Mouse (Mus musculus): ENCODE data around the gene Efcc1.
A peak's percentile ranks its signal among the peaks of the same experiment; 100 is the strongest.
"Not testable (repeated sequence)": the region's sequence is repeated elsewhere in the genome, so short reads cannot be mapped to it uniquely, and the experiment has no call there.

The Efcc1 gene

GRCm38 (mm10) chr6:87744632-87745031 is 14.0 kb downstream of the Efcc1 start:
- DNase-seq (ENCODE audit: low spot score), result no peak

DNA sequence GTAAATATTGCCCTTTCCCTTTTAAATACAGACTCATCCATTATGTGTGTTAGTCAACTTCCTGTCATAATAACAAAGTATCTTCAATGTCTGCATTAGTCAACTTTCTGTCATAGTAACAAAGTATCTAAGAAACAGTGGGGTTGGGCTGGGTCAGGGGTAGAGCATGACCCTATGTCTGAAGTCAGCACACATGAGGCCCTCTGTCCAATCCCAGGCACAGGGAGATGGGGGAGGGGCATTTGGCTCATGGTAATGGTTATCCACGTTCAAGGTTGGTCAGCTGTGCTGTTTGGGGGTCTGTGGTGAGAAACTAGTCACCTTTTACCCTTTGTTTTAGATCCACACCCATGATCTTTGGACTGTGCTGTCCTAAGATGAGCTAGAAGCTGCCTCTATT is 14.6 kb downstream of the Efcc1 start:
- DNase-seq (ENCODE audit: low spot score), result peak; percentile 16

DNA sequence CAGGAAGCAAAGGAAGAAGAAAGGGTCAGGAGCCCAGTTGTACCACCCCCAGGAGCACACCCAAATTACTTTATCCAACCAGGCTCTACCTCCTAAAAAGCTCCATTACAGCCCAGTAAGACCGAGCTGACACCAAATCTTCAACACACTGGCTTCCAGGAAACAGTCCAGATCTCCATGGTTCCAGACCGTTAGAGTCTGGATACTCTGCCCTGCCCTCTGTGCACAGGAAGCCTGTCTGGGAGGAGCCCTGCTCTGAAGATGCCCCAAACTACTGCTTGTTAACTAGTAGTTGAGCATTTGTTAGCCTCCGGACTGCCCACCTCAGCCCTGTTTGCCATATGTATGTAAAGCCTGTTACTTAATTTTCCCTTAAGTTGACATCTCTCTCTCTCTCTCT is 15.4 kb downstream of the Efcc1 start:
- DNase-seq (ENCODE audit: low spot score), result peak; percentile 46

DNA sequence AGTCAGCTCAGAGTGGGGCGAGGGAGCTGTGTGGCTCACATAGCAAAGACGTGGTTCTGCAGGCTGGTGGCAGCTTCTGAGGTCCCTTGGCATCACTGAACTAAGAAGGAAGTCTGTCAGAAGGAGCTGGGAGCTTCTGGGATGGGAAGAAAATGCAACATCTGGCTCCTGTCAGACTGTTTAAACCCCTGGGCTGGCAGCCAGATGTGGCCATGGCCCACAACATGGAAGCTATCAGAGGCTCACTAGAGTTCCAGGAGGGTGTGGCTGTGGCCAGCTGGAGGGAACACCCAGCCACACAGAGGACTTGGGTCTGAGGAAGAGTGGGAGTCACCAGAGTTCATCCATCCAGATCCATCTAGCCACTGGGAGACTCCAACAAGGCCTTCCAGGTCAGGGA is 16.2 kb downstream of the Efcc1 start:
- DNase-seq (ENCODE audit: low spot score), result peak; percentile 81

DNA sequence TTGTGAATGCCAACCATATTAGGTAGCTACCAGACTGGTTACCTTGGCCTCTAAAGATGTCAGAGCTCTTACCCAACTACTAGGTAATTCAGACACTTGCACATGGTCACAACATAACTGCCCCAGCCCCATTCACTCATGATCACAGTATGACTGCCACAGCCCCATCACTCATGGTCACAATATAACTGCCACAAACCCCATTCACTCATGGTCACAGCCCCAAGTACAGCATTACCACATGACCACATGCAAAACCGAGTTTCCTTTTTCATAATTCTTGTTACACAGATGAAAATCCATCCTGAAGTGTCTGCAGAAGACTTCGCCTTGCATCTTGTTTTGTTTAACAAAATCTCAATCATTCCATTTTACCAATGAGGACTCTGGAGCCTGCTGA is 17.4 kb downstream of the Efcc1 start:
- DNase-seq (ENCODE audit: low spot score), result no peak

DNA sequence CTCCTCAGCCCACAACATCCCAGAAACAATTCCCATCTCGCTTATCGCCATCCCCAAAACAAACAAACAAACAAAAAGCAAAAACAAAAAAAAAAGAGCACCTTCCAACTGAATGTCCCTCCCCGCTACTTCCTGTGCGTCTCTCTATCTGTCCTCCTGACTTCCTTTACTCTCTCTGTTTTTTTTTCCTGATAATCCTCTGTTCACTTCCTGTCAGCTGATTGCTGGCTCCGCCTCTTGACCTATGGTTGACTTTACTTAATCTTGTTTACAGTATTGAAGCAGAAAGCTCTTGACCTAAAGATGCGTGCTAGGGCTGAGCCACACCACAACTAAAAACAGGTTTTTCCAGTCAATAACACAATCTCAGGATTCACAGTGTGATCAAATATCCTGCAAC is 17.9 kb downstream of the Efcc1 start:
- peak; percentile 65 for DNase-seq (ENCODE audit: low spot score)

- no peak for DNase-seq (ENCODE audit: low spot score)
Observed at GRCm38 (mm10) chr6:87750184-87750910, 19.7 kb downstream of the Efcc1 start.

DNA sequence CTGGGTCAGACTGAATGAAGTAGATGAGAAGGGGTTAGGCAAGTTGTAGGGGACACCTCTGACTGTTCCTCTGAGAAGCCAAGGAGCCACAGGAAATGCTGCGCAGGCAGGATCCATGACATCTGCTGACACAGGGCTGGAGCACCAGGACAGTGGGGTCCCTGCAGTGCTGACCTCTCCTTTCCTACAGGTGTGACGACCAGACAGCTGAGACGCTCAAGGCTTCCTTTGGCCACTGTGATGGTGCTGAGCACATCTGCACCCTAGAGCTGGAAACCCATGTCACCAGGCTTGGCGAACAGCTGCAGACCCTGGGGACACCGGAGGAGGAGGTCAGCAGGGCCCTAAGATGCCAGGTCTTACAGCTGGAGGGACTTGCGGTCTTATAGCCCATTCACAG is 20.9 kb downstream of the Efcc1 start:
- no peak for DNase-seq (ENCODE audit: low spot score)

- DNase-seq (ENCODE audit: low spot score), result no peak
Observed at GRCm38 (mm10) chr6:87755196-87755595, 24.5 kb downstream of the Efcc1 start.

DNA sequence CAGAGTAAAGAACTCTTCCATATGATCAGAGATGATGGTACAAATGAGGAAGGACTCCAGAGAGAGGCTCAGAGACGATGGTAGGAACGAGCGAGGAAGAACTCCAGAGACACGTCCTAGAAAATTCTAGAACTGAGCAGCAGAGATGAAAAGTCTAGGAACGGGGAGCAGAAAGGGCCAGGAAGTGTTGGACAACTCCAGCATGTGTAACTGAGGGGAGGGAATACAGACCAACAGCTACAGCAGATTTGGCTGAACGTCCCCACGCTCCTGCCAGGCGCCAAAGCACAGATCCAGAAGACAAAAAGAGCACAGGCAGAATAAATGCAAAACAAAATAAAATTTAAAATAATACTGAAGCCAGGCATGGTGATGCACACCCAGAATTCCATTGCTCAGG is 26.2 kb downstream of the Efcc1 start:
- DNase-seq (ENCODE audit: low spot score), result no peak

DNA sequence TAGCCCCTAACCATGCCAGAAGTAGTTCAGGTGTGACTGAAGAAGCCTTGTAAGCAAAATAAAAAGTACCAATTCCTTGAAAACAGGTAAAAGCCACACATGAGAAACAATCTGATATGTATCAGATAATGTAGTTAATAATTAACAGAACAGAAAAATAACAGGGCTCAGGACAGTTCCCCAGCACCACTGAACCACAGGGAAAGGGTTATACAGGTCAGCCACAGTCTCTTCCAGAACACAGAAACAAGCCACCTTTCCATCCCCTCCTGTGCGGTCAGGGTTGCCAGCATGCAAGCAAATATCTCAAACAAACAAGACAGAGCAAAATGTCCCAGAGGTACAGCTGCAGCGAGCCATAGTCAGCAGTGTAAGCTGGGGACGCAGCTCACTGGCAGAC is 28.7 kb downstream of the Efcc1 start:
- no peak for DNase-seq (ENCODE audit: low spot score)

DNA sequence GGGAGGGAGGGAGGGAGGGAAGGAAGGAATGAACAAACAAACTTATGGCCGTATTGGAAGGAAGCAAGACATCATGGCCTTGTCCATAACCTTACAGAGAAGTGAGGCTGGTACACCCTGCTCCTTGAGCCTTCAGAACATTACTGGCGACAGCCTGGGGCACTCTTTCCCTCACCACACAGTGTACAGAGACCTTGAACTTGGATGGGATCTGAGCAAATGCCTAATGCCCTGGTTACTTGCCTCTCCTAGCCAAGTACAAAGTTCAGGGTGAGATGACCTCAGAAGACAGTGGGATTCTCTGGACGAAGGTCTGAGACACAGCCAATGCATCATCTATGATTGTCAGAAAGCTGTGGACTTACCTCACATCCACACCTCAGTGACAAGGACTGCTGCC is 29.2 kb downstream of the Efcc1 start:
- no peak for DNase-seq (ENCODE audit: low spot score)

DNA sequence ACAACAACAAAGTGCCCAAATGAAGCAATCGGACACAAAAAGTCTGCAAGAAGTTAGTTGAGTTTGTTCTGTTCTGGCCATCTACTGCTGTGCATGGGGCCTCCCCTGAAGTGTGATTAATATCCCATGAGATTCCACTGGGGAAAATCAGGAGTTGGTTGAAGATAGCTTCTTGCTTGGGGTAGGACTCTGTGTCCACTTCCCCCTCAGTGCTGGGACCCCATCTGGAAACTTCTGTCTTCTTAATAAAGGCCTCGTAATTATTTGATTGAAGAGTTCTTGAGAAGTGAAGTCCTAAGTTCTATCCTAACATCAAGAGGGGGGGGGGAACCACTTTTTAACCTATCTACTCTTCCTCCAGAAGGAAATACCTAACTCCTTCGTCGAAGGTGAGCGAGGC is 31.5 kb downstream of the Efcc1 start:
- no peak for DNase-seq (ENCODE audit: low spot score)

DNA sequence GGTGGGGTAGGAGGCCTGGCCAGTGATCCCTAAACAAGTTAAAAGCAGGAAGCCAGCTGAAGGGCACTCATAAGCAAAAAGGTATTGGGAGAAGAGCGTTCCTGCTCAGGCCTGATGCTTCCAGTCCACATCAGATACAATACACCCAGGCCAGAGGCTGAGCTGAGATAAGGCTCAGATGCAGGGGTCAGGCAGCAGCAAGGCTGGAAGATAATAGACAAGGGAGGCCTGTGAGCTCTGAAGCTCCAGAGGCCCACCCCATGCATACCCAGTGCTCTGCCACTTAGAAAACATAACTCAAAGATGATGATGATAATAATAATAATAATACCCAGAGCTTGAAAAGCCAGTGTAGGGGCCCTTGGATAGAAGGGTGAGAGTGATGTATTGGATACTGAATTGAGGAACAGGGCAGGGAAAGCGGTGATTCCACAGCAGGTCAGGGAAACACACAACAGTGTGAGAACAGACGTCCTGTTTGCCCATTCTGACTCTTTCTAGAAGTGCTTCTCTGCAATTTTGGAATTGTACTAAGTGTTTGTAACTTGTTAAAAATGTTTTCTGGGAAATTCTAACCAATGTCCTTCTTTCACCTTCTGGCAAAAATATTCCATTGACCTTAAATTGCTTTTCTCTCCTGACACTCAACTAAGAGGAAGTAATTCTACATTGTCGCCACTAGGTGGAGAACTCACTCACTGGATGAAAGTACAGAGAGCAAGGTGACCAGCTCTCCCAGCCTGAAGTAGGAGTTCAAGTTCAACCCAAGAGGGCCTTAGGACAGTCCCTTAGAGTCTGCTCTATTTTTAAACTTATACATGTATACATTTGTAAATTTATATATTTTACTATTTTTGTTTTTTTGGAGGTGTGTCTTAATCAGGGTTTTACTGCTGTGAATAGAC is 33.0 kb downstream of the Efcc1 start:
- peak; percentile 57 for DNase-seq (ENCODE audit: low spot score)

DNA sequence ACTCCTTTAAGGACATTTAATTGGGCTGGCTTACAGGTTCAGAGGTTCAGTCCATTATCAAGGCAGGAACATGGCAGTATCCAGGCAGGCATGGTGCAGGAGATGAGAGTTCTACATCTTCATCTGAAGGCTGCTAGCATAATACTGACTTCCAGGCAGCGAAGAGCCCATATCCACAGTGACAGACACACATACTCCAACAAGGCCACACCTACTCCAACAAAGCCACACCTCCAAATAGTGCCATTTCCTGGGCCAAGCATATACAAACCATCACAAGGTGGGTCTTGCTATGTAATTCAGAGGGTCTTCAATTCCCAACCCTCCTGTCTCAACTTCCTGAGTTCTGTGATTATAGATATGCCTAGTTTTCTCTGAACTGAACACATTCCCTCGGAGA is 33.6 kb downstream of the Efcc1 start:
- DNase-seq (ENCODE audit: low spot score), result not testable (repeated sequence)

DNA sequence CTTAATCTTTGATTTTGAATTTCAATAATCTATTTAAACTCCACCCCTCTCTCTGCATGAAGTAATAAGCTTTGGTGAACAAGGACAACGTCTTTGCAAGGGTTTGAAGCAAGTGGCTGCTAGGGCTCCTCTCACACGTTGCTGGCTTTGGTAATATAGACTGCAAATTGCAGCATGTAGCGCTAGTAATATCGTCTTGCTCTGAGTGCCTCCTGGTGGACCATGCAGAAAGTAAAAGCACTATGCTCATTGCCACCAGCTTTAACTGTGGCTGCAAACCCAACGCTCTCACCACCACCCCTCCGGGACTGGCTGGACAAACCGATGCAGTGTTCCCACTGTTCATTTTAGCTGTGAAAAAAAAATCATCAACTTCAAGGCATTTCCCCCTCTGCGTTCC is 40.0 kb downstream of the Efcc1 start:
- DNase-seq (ENCODE audit: low spot score), result peak; percentile 39

DNA sequence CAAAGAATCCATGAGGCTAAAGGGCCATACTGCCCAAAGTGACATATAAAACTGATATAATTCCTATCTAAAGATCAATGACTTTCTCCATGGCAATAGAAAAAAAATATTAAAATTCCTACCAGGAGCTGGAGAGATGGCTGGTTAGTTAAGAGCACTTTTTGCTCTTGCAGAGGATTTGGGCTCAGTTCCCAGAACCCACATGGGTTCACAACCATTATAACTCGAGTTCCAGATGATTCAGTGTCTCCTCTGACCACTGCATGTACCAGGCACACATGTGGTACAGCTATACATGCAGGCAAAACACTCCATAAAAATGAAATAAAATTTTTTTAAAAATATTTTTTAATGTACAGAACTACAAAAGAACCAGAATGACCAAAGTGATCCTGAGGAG is 43.8 kb downstream of the Efcc1 start:
- peak; percentile 42 for DNase-seq (ENCODE audit: low spot score)

- DNase-seq (ENCODE audit: low spot score), result no peak
Observed at GRCm38 (mm10) chr6:87774909-87775308, 44.2 kb downstream of the Efcc1 start.

DNA sequence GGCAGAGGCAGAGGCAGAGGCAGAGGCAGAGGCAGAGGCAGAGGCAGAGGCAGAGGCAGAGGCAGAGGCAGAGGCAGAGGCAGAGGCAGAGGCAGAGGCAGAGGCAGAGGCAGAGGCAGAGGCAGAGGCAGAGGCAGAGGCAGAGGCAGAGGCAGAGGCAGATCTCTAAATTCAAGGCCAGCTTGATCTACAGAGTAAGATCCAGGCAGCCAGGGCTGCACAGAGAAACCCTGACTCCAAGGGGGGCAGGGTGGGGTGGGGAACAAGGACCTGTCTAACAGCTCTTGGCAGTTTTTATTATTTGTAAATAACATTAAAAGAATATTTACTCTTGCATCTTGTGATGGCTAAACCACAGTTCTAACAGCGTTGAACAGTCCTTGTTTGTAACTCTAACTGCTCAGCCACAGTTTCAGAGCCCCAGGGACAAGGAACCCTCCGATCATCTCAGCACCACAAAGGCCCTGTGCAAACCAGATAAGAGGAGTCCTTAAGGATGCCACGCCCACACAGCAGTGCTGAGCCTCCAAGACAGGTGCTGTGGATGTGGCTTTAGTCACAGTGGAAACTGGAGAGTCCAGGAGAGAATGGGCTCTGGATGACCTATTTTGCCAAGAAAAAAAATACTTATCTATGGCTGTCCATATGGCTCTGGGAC is 45.0 kb downstream of the Efcc1 start:
- DNase-seq (ENCODE audit: low spot score), result no peak

GRCm38 (mm10) chr6:87776663-87777062 is 46.0 kb downstream of the Efcc1 start:
- DNase-seq (ENCODE audit: low spot score), result no peak

GRCm38 (mm10) chr6:87777842-87778241 is 47.2 kb downstream of the Efcc1 start, which contains the start of gene Gp9:
Gp9 (plus strand) TSS chr6:87778072.
- DNase-seq (ENCODE audit: low spot score), result no peak

- peak; percentile 31 for DNase-seq (ENCODE audit: low spot score)
Observed at GRCm38 (mm10) chr6:87778294-87779173, 47.9 kb downstream of the Efcc1 start.
